Mouse (Mus musculus) megakaryocyte, embryonic 14.5 days (primary cell): Measurements from ENCODE around the gene Naa25.

ENCODE experiments used
- FLI1 ChIP-seq: IDR thresholded peaks from 2 replicates; pipeline ENCODE4 v1.6.1; 2012; ENCODE audit warnings: low read length, inconsistent platforms, mixed read lengths
- GATA1 ChIP-seq: IDR thresholded peaks from 3 replicates; pipeline ENCODE4 v1.6.1; 2012; ENCODE audit warnings: mixed read lengths, low read length, inconsistent platforms, borderline replicate concordance

GRCm38 (mm10) chr5:121462967-121463366 is 65.2 kb downstream of the Naa25 start:
- no peak for TF ChIP-seq GATA1
- no peak for TF ChIP-seq FLI1
